Comparison of ENCODE assay signal across 2 mouse cellular contexts in genomic region chr2:79268863-79269262, GRCm38 (mm10).
A peak's percentile ranks its signal among the peaks of the same experiment; 100 is the strongest.
TF ChIP-seq lines count a peak whose summit lies in the region.

No protein-coding gene starts in this region.

TF ChIP-seq in CH12.LX, 34 proteins besides CTCF, POLR2A, EP300 and RAD21 (continued from another document):
- TF ChIP-seq ZKSCAN1 (IDR thresholded peaks at IDR 0.05; ENCODE audit: borderline replicate concordance, low read depth, low read length) (no peak), MEF2A (IDR thresholded peaks at IDR 0.05; ENCODE audit: borderline replicate concordance, low read depth, low read length) (no peak), BHLHE40 (IDR thresholded peaks at IDR 0.05; ENCODE audit: low read depth, low read length) (peak; percentile 33; the same call in 1 of the 2 replicates), POLR2AphosphoS2 (IDR thresholded peaks at IDR 0.05; ENCODE audit: low read depth, low read length) (no peak; the same call in 1 of the 2 replicates), UBTF (IDR thresholded peaks at IDR 0.05; ENCODE audit: low read depth, low read length) (no peak), USF2 (conservative IDR thresholded peaks at IDR 0.05; ENCODE audit: low read depth, low read length) (no peak)

TF ChIP-seq in MEL, 35 proteins besides CTCF, POLR2A, EP300 and RAD21 (continued from another document):
- TF ChIP-seq ZNF384 (IDR thresholded peaks at IDR 0.05; ENCODE audit: low read depth, low read length) (no peak), UBTF (IDR thresholded peaks at IDR 0.05; ENCODE audit: borderline replicate concordance, insufficient read depth, low read depth, low read length) (no peak)
